Mouse (Mus musculus) midbrain, embryonic 10.5 days (tissue): ENCODE measurements at regions not wholly inside any gene's neighbourhood (a gene's known extent, or its start where the extent isn't known, plus 50 kb on each side); places are given as distances from the start of the nearest gene placed in this dataset.

Experiments used
- DNase-seq: peaks from one replicate; pipeline ENCODE4 v3.0.0-alpha.2; 2017; ENCODE audit warnings: low spot score
- H3K27ac ChIP-seq: fragments of 300-500 bp; sonication (generic); replicated peaks from 2 replicates; pipeline ENCODE4 v1.5.1; 2016; ENCODE audit warnings: mild to moderate bottlenecking
- H3K27me3 ChIP-seq: fragments of 300-500 bp; sonication (generic); 2 replicates; pipeline ENCODE4 v1.6.1; 2016; ENCODE audit warnings: low read depth, mild to moderate bottlenecking; ENCODE audit not compliant: poor library complexity, severe bottlenecking
- H3K36me3 ChIP-seq: fragments of 300-500 bp; sonication (generic); 2 replicates; pipeline ENCODE4 v1.6.1; 2016; ENCODE audit warnings: mild to moderate bottlenecking, moderate library complexity
- H3K4me1 ChIP-seq: fragments of 300-500 bp; sonication (generic); 2 replicates; pipeline ENCODE4 v1.6.1; 2016
- H3K4me3 ChIP-seq: fragments of 300-500 bp; sonication (generic); 2 replicates; pipeline ENCODE4 v1.5.1; 2016; ENCODE audit warnings: mild to moderate bottlenecking, moderate library complexity
- H3K9me3 ChIP-seq: fragments of 300-500 bp; sonication (generic); replicated peaks from 2 replicates; pipeline ENCODE4 v1.6.1; 2016; ENCODE audit warnings: mild to moderate bottlenecking
- WGBS: fragments of 180-500 bp; shearing (Covaris S2); methylation state at CpG from one replicate; pipeline ENCODE4 v1.1.7; 2016; 5-methylcytosine and 5-hydroxymethylcytosine counted together

DNA sequence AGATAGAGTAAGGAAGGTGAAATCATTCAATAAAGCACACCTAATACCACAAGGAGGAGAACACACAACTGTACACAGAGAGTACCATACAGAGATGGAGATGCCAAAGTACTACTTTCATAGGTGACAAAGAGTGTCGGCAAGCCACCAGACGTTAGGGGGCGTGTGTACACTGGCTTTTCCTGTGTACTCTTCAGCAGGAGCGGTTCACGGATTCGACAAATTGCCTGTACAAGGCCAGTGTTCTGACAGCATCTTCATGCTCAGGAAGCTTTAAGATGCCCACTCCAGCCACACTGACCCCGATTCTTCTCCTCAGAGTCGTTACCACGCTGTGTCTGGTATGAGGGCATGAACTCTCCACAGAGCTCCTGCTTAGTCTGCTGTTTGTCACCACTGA, 179.5 kb upstream of the Fer start:
- Histone ChIP-seq H3K9me3 (no peaks in the 10 kb centered on the region), H3K27ac (no peak overlapping the region), H3K27me3 (no peaks in the 10 kb centered on the region), H3K4me1 (no peaks in the 10 kb centered on the region), H3K4me3 (no peak overlapping the region), H3K36me3 (no peaks in the 10 kb centered on the region)
- 78% methylated on average over 9 of the region's 9 CpGs for WGBS
- DNase-seq, result no peak

GRCm38 (mm10) chr17:63684026-63684425, 178.8 kb upstream of the Fer start:
- no peak for DNase-seq
- H3K4me3 ChIP-seq, result no peak overlapping the region
- WGBS, result 90% methylated on average over 3 of the region's 3 CpGs
- no peaks in the 10 kb centered on the region for H3K4me1 ChIP-seq
- H3K9me3 ChIP-seq, result no peaks in the 10 kb centered on the region
- H3K27me3 ChIP-seq, result no peaks in the 10 kb centered on the region
- H3K36me3 ChIP-seq, result no peaks in the 10 kb centered on the region
- no peak overlapping the region for H3K27ac ChIP-seq

GRCm38 (mm10) chr17:63685956-63686355, 176.9 kb upstream of the Fer start:
- Histone ChIP-seq H3K4me1 (no peaks in the 10 kb centered on the region), H3K36me3 (no peaks in the 10 kb centered on the region), H3K27me3 (no peaks in the 10 kb centered on the region), H3K27ac (no peak overlapping the region), H3K9me3 (no peaks in the 10 kb centered on the region), H3K4me3 (no peak overlapping the region)
- WGBS, result 68% methylated on average over 4 of the region's 4 CpGs
- no peak for DNase-seq

DNA sequence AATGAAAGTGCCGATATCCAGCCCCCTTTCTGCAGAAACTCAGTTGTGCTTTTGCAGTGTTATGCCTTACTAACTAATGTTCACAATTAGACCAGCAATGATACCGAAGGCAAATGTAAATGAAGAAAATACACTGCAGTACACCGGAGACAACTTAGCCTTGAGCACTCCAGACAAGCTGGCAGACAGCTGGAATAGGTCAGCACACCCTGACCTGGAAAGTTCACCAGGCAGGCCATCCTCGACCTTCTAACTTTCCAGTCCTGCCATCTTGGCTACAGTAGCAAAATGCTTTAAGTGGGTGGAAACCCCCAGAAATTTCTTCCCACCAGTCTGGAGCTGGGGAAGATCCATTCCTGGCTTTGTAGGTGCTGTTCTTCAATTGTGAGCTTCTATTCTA, 176.5 kb upstream of the Fer start:
- Histone ChIP-seq H3K36me3 (no peaks in the 10 kb centered on the region), H3K27me3 (no peaks in the 10 kb centered on the region), H3K4me1 (no peaks in the 10 kb centered on the region), H3K27ac (no peak overlapping the region), H3K4me3 (no peak overlapping the region), H3K9me3 (no peaks in the 10 kb centered on the region)
- no peak for DNase-seq
- 87% methylated on average over 4 of the region's 4 CpGs for WGBS

- no peak for DNase-seq
- Histone ChIP-seq H3K4me1 (no peaks in the 10 kb centered on the region), H3K9me3 (no peaks in the 10 kb centered on the region), H3K27me3 (no peaks in the 10 kb centered on the region), H3K27ac (no peak overlapping the region), H3K36me3 (no peaks in the 10 kb centered on the region), H3K4me3 (no peak overlapping the region)
- WGBS, result 87% methylated on average over 8 of the region's 8 CpGs
Observed at GRCm38 (mm10) chr17:63689291-63689690, 173.6 kb upstream of the Fer start.

DNA sequence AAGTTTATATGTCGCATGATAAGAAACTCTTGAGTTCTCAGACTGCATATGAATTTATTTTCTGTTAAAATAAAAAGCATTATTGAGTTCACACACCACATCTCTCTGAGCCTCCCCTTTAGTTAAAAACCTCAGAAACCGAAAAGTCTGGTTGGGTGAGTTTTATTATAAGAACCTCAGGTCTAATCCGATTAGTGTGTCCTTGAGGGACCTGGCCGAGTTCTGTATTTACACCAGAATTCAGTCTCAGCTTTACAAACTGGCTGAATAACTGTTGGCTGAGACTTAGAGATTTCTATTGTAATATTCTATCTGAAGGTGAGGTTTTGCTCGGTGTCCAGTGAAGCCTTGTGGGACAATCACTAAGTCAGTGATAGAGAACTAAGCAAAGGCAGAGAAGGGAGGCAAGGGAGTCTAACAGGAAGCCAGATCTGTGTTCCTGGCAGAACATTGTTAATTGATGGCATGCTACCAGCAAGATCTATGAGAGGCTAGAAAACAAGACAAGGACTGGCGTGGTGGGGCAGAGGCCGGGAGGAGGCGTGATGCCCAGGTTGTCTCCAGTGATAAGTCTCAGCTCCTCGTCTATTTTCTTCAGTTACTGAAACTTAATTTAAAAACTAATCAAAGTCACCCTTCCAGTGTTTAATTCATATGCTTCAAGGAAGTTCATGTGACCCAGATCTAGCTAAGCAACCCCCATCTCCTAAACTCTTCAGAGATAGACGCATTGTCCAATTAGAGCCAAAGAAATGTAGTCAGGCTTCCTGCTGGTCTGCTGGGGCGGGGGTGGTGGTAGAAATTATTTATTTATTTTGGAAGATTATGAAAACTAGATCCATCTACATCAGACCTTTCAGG, 171.8 kb upstream of the Fer start:
- Histone ChIP-seq H3K4me1 (no peaks in the 10 kb centered on the region), H3K4me3 (no peak overlapping the region), H3K9me3 (no peaks in the 10 kb centered on the region), H3K27me3 (no peaks in the 10 kb centered on the region), H3K36me3 (no peaks in the 10 kb centered on the region), H3K27ac (no peak overlapping the region)
- DNase-seq, result no peak
- WGBS, result 76% methylated on average over 11 of the region's 11 CpGs

DNA sequence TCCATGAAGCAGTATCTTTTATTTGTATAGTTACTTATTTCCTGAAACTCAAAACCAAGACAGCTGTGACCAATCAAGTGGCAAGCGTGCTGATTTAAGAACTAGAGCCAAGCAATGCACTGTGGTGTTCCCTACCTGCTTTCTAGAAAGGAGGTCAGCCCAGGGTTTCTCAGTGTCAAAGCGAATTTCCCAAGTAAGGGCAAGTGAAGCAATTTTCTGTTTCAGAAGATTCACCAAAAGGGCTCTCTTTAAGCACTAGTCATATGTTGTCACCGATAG, 171.2 kb upstream of the Fer start:
- Histone ChIP-seq H3K9me3 (no peaks in the 10 kb centered on the region), H3K27ac (no peak overlapping the region), H3K4me1 (no peaks in the 10 kb centered on the region), H3K36me3 (no peaks in the 10 kb centered on the region), H3K4me3 (no peak overlapping the region), H3K27me3 (no peaks in the 10 kb centered on the region)
- WGBS, result 81% methylated on average over 3 of the region's 3 CpGs
- no peak for DNase-seq

- no peaks in the 10 kb centered on the region for H3K27me3 ChIP-seq
- no peak overlapping the region for H3K27ac ChIP-seq
- no peak overlapping the region for H3K4me3 ChIP-seq
- 95% methylated on average over 1 of the region's 1 CpGs for WGBS
- no peaks in the 10 kb centered on the region for H3K36me3 ChIP-seq
- H3K9me3 ChIP-seq, result no peaks in the 10 kb centered on the region
- H3K4me1 ChIP-seq, result no peaks in the 10 kb centered on the region
- DNase-seq, result no peak
Observed at GRCm38 (mm10) chr17:63693274-63693673, 169.6 kb upstream of the Fer start.

DNA sequence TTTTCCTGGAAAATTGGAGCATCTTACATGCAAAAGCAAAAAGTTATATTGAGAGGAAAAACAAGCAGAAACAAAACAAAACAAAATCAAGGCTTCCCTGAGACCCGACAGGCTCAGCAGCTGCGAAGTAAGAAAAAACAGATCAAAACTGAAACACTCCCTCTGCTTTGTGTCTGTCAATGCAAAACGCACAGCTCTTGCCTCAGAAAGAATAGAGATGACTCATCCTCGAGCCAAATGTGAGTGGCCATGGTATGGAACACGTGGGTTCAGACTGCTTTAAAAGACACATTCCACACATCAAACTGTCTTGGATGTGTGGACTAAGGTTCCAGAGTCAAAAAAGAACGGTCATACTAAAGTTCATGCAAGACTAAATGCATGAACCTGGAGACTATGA, 163.3 kb upstream of the Fer start:
- Histone ChIP-seq H3K36me3 (no peaks in the 10 kb centered on the region), H3K4me1 (no peaks in the 10 kb centered on the region), H3K27ac (no peak overlapping the region), H3K27me3 (no peaks in the 10 kb centered on the region), H3K4me3 (no peak overlapping the region), H3K9me3 (no peaks in the 10 kb centered on the region)
- 91% methylated on average over 6 of the region's 6 CpGs for WGBS
- DNase-seq, result no peak

- Histone ChIP-seq H3K4me3 (no peak overlapping the region), H3K36me3 (no peaks in the 10 kb centered on the region), H3K27ac (no peak overlapping the region), H3K4me1 (no peaks in the 10 kb centered on the region), H3K9me3 (no peaks in the 10 kb centered on the region), H3K27me3 (no peaks in the 10 kb centered on the region)
- 94% methylated on average over 3 of the region's 3 CpGs for WGBS
- no peak for DNase-seq
Observed at GRCm38 (mm10) chr17:63704991-63705390, 157.9 kb upstream of the Fer start.

- Histone ChIP-seq H3K9me3 (no peaks in the 10 kb centered on the region), H3K4me1 (no peaks in the 10 kb centered on the region; the same call in 1 of the 2 replicates), H3K36me3 (no peaks in the 10 kb centered on the region), H3K27me3 (no peaks in the 10 kb centered on the region), H3K27ac (no peak overlapping the region), H3K4me3 (no peak overlapping the region)
- 91% methylated on average over 6 of the region's 6 CpGs for WGBS
- DNase-seq, result no peak
Observed at GRCm38 (mm10) chr17:63712937-63713336, 149.9 kb upstream of the Fer start.

- Histone ChIP-seq H3K36me3 (no peaks in the 10 kb centered on the region), H3K4me1 (no peaks in the 10 kb centered on the region; the same call in 1 of the 2 replicates), H3K27ac (no peak overlapping the region), H3K4me3 (no peak overlapping the region), H3K9me3 (no peaks in the 10 kb centered on the region), H3K27me3 (no peaks in the 10 kb centered on the region)
- DNase-seq, result no peak
- WGBS, result 96% methylated on average over 9 of the region's 9 CpGs
Observed at GRCm38 (mm10) chr17:63715687-63716086, 147.2 kb upstream of the Fer start.

- Histone ChIP-seq H3K27me3 (no peaks in the 10 kb centered on the region), H3K36me3 (no peaks in the 10 kb centered on the region), H3K4me1 (no peaks in the 10 kb centered on the region; the same call in 1 of the 2 replicates), H3K9me3 (no peaks in the 10 kb centered on the region), H3K4me3 (no peak overlapping the region), H3K27ac (no peak overlapping the region)
- no peak for DNase-seq
- 83% methylated on average over 6 of the region's 6 CpGs for WGBS
Observed at GRCm38 (mm10) chr17:63716161-63716560, 146.7 kb upstream of the Fer start.
